Mouse (Mus musculus) brown adipose tissue, adult 24 weeks (tissue): Measurements from ENCODE around the gene Sfxn1. TPM values are rescaled to one million over a fixed set of nuclear protein-coding genes. Genes with fewer than 3 reads are reported as not detected.

ENCODE experiments used
- H3K27ac ChIP-seq: fragments of 200-500 bp; replicated peaks from 2 replicates; pipeline ENCODE4 v1.5.1; 2012; ENCODE audit warnings: low read depth, mild to moderate bottlenecking, low read length
- H3K4me1 ChIP-seq: fragments of 200-500 bp; 2 replicates; pipeline ENCODE4 v1.6.1; 2012; ENCODE audit warnings: low read length, mixed read lengths; ENCODE audit not compliant: control insufficient read depth, insufficient read depth, insufficient read length
- H3K4me3 ChIP-seq: fragments of 200-500 bp; 2 replicates; pipeline ENCODE4 v1.5.1; 2012; ENCODE audit warnings: low read depth, mild to moderate bottlenecking, low read length, moderate library complexity; ENCODE audit not compliant: insufficient read depth
- polyA plus RNA-seq: library from polyadenylated mRNA; stranded (reverse); fragments of >200 nt; gene quantifications from 2 replicates; pipeline ENCODE4 v1.2.4, GENCODE M21; 2012; ENCODE audit not compliant: missing spikeins, insufficient read depth, insufficient read length

Sfxn1 gene
- polyA plus RNA-seq, 1 experiment, result 122 TPM

- no peak overlapping the region for H3K4me3 ChIP-seq
- no peak overlapping the region for H3K27ac ChIP-seq
- H3K4me1 ChIP-seq, result peaks cover 12% of the 10 kb centered on the region; the same call in 1 of the 2 replicates
Measured at GRCm38 (mm10) chr13:54071011-54071410, 658 bp upstream of the Sfxn1 start.

- Histone ChIP-seq H3K4me3 (peak overlapping the region; percentile 66), H3K4me1 (peaks cover 22% of the 10 kb centered on the region), H3K27ac (peak overlapping the region; percentile 42)
Measured at GRCm38 (mm10) chr13:54072526-54073057, 923 bp downstream of the Sfxn1 start.

GRCm38 (mm10) chr13:54073066-54073465, 1.4 kb downstream of the Sfxn1 start:
- Histone ChIP-seq H3K4me3 (peak overlapping the region; percentile 66), H3K27ac (peak overlapping the region; percentile 42), H3K4me1 (peaks cover 24% of the 10 kb centered on the region)

- Histone ChIP-seq H3K27ac (peak overlapping the region; percentile 41), H3K4me1 (peaks cover 26% of the 10 kb centered on the region), H3K4me3 (0 out of 2 replicates have a peak overlapping the region, but pooled peaks have one; percentile 29)
Measured at GRCm38 (mm10) chr13:54073491-54073890, 1.8 kb downstream of the Sfxn1 start.

GRCm38 (mm10) chr13:54075416-54075815, 3.7 kb downstream of the Sfxn1 start:
- Histone ChIP-seq H3K27ac (peak overlapping the region; percentile 53), H3K4me1 (peaks cover 39% of the 10 kb centered on the region)

DNA sequence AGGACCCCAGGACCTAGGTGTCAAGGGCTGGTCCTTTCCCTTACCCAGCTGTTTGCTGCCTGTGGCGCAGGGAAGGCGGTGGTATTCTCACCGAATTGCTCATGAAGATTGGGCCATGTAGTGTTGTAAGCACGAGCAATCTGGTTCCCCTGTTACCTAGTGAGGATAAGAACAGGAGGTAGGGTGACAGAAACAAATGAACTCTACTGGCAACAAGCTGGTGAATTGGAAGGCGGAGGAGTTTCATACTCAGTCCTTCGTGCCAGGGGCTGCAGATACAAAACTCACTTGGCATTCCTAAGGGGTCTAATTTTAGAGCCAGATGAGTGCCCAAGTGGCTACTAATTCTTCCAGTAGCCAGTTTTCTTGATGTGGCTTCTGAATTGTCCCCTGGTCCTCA, 4.4 kb downstream of the Sfxn1 start:
- H3K4me1 ChIP-seq, result peaks cover 45% of the 10 kb centered on the region
- H3K27ac ChIP-seq, result peak overlapping the region; percentile 53
- no peak overlapping the region for H3K4me3 ChIP-seq

More at GRCm38 (mm10) chr13:54075416-54075815, 3.7 kb downstream of the Sfxn1 start:
- H3K4me3 ChIP-seq, result no peak overlapping the region

- peak overlapping the region; percentile 42 for H3K27ac ChIP-seq
- H3K4me1 ChIP-seq, result peaks cover 45% of the 10 kb centered on the region
- no peak overlapping the region for H3K4me3 ChIP-seq
Measured at GRCm38 (mm10) chr13:54076762-54077460, 5.2 kb downstream of the Sfxn1 start.

DNA sequence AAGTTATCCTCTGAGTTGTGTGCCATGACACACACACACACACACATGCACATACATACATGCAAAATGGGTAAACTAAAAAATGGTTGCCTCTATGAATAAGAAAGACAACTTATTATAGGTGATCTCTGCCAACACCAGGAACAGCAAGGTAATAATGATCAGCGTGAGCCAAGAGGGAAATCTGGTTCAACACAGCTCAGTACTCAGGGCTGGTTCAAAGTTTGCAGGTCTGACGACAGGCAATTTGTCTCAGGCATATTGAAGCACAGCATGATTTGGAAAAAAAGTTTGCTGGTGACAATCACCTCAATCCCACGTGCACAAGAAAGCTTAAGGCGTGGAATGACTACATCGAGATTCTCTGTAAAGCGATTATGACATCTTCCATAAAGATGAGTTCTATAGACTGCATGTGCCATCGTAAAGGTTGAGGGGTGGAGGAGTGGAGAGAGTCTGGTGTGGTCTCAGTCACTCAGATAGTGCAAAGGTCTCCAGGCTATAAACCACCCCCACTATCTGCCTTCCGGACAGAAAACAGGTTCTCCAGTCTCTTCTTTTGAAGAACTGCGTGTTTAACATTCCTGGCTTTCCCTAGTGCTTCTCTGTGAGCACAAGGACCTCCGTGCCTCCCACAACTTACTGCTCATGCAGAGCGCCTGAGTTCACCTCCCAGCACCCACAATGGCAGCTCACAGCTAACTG, 6.0 kb downstream of the Sfxn1 start:
- Histone ChIP-seq H3K27ac (no peak overlapping the region), H3K4me3 (no peak overlapping the region), H3K4me1 (peaks cover 45% of the 10 kb centered on the region)

DNA sequence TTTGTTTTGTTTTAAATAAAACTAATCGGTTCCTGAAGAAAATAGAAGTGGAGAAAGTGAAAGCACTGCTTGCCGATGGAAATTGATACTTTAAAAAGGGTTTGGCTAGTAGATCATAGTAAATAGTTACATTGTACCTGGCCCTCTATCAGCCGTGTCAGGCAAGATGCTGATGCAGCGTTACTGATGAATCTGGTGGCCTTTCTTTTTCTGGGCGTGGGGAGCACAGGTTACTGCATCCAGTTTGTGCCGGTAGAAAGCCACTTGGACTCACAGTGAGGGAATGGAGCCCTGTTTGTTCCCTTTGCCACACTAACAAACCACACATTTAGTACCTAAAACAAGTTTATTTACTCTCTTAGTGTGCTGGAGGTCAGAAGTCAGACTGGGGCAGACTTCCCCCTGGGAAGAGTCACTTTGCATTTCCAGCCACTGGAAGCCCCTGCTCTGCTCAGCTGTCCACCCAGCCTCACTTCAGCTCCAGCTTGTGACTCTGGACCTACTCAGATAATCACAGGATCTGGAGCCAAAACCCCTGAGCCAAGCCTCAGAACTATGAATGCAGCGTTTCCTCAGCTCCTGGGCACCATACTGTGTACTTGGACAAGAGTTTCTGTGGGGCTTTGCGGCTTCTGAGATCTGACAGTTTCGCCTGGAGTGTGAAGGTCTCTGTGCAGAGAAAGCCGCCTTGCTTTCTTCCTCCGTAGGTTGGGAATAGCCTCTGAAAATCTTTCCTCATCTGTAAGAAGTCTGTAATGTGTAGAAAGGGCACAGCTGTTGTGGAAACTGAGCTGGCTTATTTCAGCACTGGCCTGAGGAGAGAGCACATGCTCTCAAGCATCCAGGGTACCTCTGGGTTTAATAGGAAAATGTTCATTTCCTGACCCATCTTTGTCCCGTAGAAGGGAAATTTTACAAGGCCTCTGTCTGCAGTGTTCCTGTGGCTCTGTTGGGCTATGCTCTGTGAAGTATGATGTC, 8.4 kb downstream of the Sfxn1 start:
- Histone ChIP-seq H3K27ac (peak overlapping the region; percentile 70), H3K4me3 (no peak overlapping the region), H3K4me1 (peaks cover 44% of the 10 kb centered on the region)

GRCm38 (mm10) chr13:54080785-54081184, 9.1 kb downstream of the Sfxn1 start:
- Histone ChIP-seq H3K4me1 (peaks cover 40% of the 10 kb centered on the region), H3K27ac (0 out of 2 replicates have a peak overlapping the region, but pooled peaks have one; percentile 70), H3K4me3 (no peak overlapping the region)

- peaks cover 26% of the 10 kb centered on the region for H3K4me1 ChIP-seq
- H3K4me3 ChIP-seq, result no peak overlapping the region
Measured at GRCm38 (mm10) chr13:54082946-54083345, 11.3 kb downstream of the Sfxn1 start.

GRCm38 (mm10) chr13:54084178-54084577, 12.5 kb downstream of the Sfxn1 start:
- H3K4me1 ChIP-seq, result peaks cover 20% of the 10 kb centered on the region
- H3K4me3 ChIP-seq, result no peak overlapping the region
- H3K27ac ChIP-seq, result no peak overlapping the region

More at GRCm38 (mm10) chr13:54082946-54083345, 11.3 kb downstream of the Sfxn1 start:
- H3K27ac ChIP-seq, result no peak overlapping the region

GRCm38 (mm10) chr13:54084826-54085225, 13.2 kb downstream of the Sfxn1 start:
- Histone ChIP-seq H3K4me1 (peaks cover 15% of the 10 kb centered on the region), H3K4me3 (no peak overlapping the region), H3K27ac (no peak overlapping the region)

- peaks cover 11% of the 10 kb centered on the region for H3K4me1 ChIP-seq
- H3K27ac ChIP-seq, result no peak overlapping the region
- no peak overlapping the region for H3K4me3 ChIP-seq
Measured at GRCm38 (mm10) chr13:54085266-54085665, 13.6 kb downstream of the Sfxn1 start.
